Mouse (Mus musculus) forebrain, postnatal 0 days (tissue): Measurements from ENCODE around the gene Atp5e. TPM values are rescaled to one million over a fixed set of nuclear protein-coding genes. Genes with fewer than 3 reads are reported as not detected.

Source experiments
- ATAC-seq: fragments of 200-750 bp; cut with Nextera tagmentation; 2 replicates; pipeline ENCODE4 v1.8.0; 2017; ENCODE audit warnings: mild to moderate bottlenecking, moderate library complexity
- DNase-seq: peaks from one replicate; pipeline ENCODE4 v3.0.0-alpha.2; 2015
- H3K27ac ChIP-seq: fragments of 300-500 bp; sonication (generic); 2 replicates; pipeline ENCODE4 v1.5.1; 2014; ENCODE audit warnings: low read depth, mild to moderate bottlenecking, antibody characterized with exemption, low read length, moderate library complexity, mixed read lengths
- H3K27me3 ChIP-seq: fragments of 300-500 bp; sonication (generic); 2 replicates; pipeline ENCODE4 v1.6.1; 2014; ENCODE audit warnings: mild to moderate bottlenecking, low read length, mixed read lengths; ENCODE audit not compliant: insufficient read depth
- H3K36me3 ChIP-seq: fragments of 300-500 bp; sonication (generic); 2 replicates; pipeline ENCODE4 v1.6.1; 2014; ENCODE audit warnings: mild to moderate bottlenecking, moderate library complexity; ENCODE audit not compliant: insufficient read depth
- H3K4me1 ChIP-seq: fragments of 300-500 bp; sonication (generic); 2 replicates; pipeline ENCODE4 v1.6.1; 2014; ENCODE audit warnings: antibody characterized with exemption; ENCODE audit not compliant: insufficient read depth
- H3K4me2 ChIP-seq: fragments of 300-500 bp; sonication (generic); 2 replicates; pipeline ENCODE4 v1.6.1; 2014; ENCODE audit warnings: low read depth, mild to moderate bottlenecking, moderate library complexity
- H3K4me3 ChIP-seq: fragments of 300-500 bp; sonication (generic); 2 replicates; pipeline ENCODE4 v1.5.1; 2014; ENCODE audit warnings: low read depth, low read length, mixed read lengths
- H3K9ac ChIP-seq: fragments of 300-500 bp; sonication (generic); 2 replicates; pipeline ENCODE4 v1.6.1; 2014; ENCODE audit warnings: mild to moderate bottlenecking
- H3K9me3 ChIP-seq: fragments of 300-500 bp; sonication (generic); 2 replicates; pipeline ENCODE4 v1.6.1; 2016; ENCODE audit warnings: low read length
- CTCF ChIP-seq: sonication (generic); IDR thresholded peaks from 2 replicates; pipeline ENCODE4 v1.5.1; 2016; ENCODE audit warnings: antibody characterized with exemption, control low read depth, low read depth
- WGBS: fragments of 180-500 bp; shearing (Covaris S2); extraction: QIAGEN DNeasy Blood & Tissue Kit; methylation state at CpG from one replicate; pipeline ENCODE4 v1.1.7; 2014; 5-methylcytosine and 5-hydroxymethylcytosine counted together
- polyA plus RNA-seq: library from polyadenylated mRNA; unstranded; fragments of >200 nt; fragmentation: Nextera tagmentation; extraction: Ambion mirVana; gene quantifications from 2 replicates; pipeline ENCODE4 v1.2.1, GENCODE M21; 2015
- total RNA-seq: library from RNA; depleted of rRNA; stranded (reverse); fragments of >200 nt; gene quantifications from 2 replicates; pipeline ENCODE4 v1.2.3, GENCODE M21; 2014

Atp5e gene
- total and polyA plus RNA-seq, 2 experiments from 2014 or later, result 587 to 714 TPM

- no peak overlapping the region for H3K4me3 ChIP-seq
- H3K4me2 ChIP-seq, result no peak overlapping the region
- H3K27ac ChIP-seq, result no peak overlapping the region
- no peaks in the 10 kb centered on the region for H3K36me3 ChIP-seq
- no peak overlapping the region for H3K9ac ChIP-seq
- 57% methylated on average over 8 of the region's 8 CpGs for WGBS
- H3K9me3 ChIP-seq, result no peaks in the 10 kb centered on the region
- no peak for TF ChIP-seq CTCF
- H3K4me1 ChIP-seq, result no peaks in the 10 kb centered on the region
- H3K27me3 ChIP-seq, result no peaks in the 10 kb centered on the region
- no peak for DNase-seq
- ATAC-seq, result no peak
Measured at GRCm38 (mm10) chr2:174446905-174447304, 17.0 kb downstream of the Atp5e start.

- TF ChIP-seq CTCF, result no peak
- Histone ChIP-seq H3K4me1 (no peaks in the 10 kb centered on the region), H3K9me3 (no peaks in the 10 kb centered on the region), H3K9ac (no peak overlapping the region), H3K36me3 (no peaks in the 10 kb centered on the region), H3K4me3 (no peak overlapping the region), H3K4me2 (no peak overlapping the region), H3K27me3 (no peaks in the 10 kb centered on the region), H3K27ac (no peak overlapping the region)
- WGBS, result 55% methylated on average over 7 of the region's 7 CpGs
- DNase-seq, result no peak
- no peak for ATAC-seq
Measured at GRCm38 (mm10) chr2:174446492-174446891, 17.4 kb downstream of the Atp5e start.

- WGBS, result 85% methylated on average over 6 of the region's 6 CpGs
- H3K4me2 ChIP-seq, result no peak overlapping the region
- ATAC-seq, result no peak
- no peak overlapping the region for H3K27ac ChIP-seq
- TF ChIP-seq CTCF, result no peak
- H3K4me1 ChIP-seq, result no peaks in the 10 kb centered on the region
- no peak for DNase-seq
- no peak overlapping the region for H3K4me3 ChIP-seq
- no peaks in the 10 kb centered on the region for H3K27me3 ChIP-seq
- no peak overlapping the region for H3K9ac ChIP-seq
- no peaks in the 10 kb centered on the region for H3K9me3 ChIP-seq
- H3K36me3 ChIP-seq, result no peaks in the 10 kb centered on the region
Measured at GRCm38 (mm10) chr2:174445018-174445417, 18.9 kb downstream of the Atp5e start.

- Histone ChIP-seq H3K4me2 (no peak overlapping the region), H3K36me3 (no peaks in the 10 kb centered on the region), H3K4me1 (peaks cover 2% of the 10 kb centered on the region; the same call in 1 of the 2 replicates), H3K27me3 (no peaks in the 10 kb centered on the region), H3K9ac (no peak overlapping the region), H3K9me3 (no peaks in the 10 kb centered on the region), H3K4me3 (no peak overlapping the region), H3K27ac (no peak overlapping the region)
- TF ChIP-seq CTCF, result no peak
- DNase-seq (no peak), ATAC-seq (no peak)
- WGBS, result 95% methylated on average over 7 of the region's 7 CpGs
Measured at GRCm38 (mm10) chr2:174444359-174444758, 19.5 kb downstream of the Atp5e start.

GRCm38 (mm10) chr2:174443046-174443445 lies 20.9 kb downstream of the Atp5e start:
- Histone ChIP-seq H3K9me3 (no peaks in the 10 kb centered on the region), H3K9ac (no peak overlapping the region), H3K4me2 (no peak overlapping the region), H3K36me3 (no peaks in the 10 kb centered on the region), H3K27me3 (no peaks in the 10 kb centered on the region), H3K4me1 (peaks cover 8% of the 10 kb centered on the region), H3K4me3 (no peak overlapping the region), H3K27ac (no peak overlapping the region)
- 51% methylated on average over 2 of the region's 2 CpGs for WGBS
- ATAC-seq, result no peak
- DNase-seq, result no peak
- TF ChIP-seq CTCF, result no peak

- DNase-seq, result no peak
- Histone ChIP-seq H3K27ac (no peak overlapping the region), H3K4me1 (peaks cover 12% of the 10 kb centered on the region), H3K4me2 (no peak overlapping the region), H3K4me3 (no peak overlapping the region), H3K9ac (no peak overlapping the region), H3K27me3 (no peaks in the 10 kb centered on the region), H3K9me3 (no peaks in the 10 kb centered on the region), H3K36me3 (no peaks in the 10 kb centered on the region)
- 87% methylated on average over 9 of the region's 9 CpGs for WGBS
- TF ChIP-seq CTCF, result no peak
- no peak for ATAC-seq
Measured at GRCm38 (mm10) chr2:174442460-174442859, 21.4 kb downstream of the Atp5e start.

GRCm38 (mm10) chr2:174441898-174442297 lies 22.0 kb downstream of the Atp5e start:
- Histone ChIP-seq H3K4me1 (peaks cover 12% of the 10 kb centered on the region), H3K9ac (no peak overlapping the region), H3K9me3 (no peaks in the 10 kb centered on the region), H3K36me3 (no peaks in the 10 kb centered on the region), H3K27me3 (no peaks in the 10 kb centered on the region), H3K27ac (no peak overlapping the region), H3K4me3 (no peak overlapping the region), H3K4me2 (no peak overlapping the region)
- ATAC-seq (no peak), DNase-seq (no peak)
- 78% methylated on average over 4 of the region's 4 CpGs for WGBS
- no peak for TF ChIP-seq CTCF

- DNase-seq (no peak), ATAC-seq (no peak)
- Histone ChIP-seq H3K36me3 (no peaks in the 10 kb centered on the region), H3K4me2 (no peak overlapping the region), H3K9me3 (no peaks in the 10 kb centered on the region), H3K27ac (no peak overlapping the region), H3K27me3 (no peaks in the 10 kb centered on the region), H3K4me1 (peaks cover 12% of the 10 kb centered on the region), H3K9ac (no peak overlapping the region), H3K4me3 (no peak overlapping the region)
- WGBS, result 78% methylated on average over 9 of the region's 9 CpGs
- TF ChIP-seq CTCF, result no peak
Measured at GRCm38 (mm10) chr2:174439961-174440360, 23.9 kb downstream of the Atp5e start.
